Mouse (Mus musculus) cerebellum, postnatal 25 days (tissue): ENCODE data around the gene Zswim1.

ENCODE experiments used
- DNase-seq, 2 experiments: peaks; one replicate each; pipeline ENCODE4 v3.0.0; 2021; ENCODE audit warnings: mixed read lengths in 2 of 2

The Zswim1 gene

DNA sequence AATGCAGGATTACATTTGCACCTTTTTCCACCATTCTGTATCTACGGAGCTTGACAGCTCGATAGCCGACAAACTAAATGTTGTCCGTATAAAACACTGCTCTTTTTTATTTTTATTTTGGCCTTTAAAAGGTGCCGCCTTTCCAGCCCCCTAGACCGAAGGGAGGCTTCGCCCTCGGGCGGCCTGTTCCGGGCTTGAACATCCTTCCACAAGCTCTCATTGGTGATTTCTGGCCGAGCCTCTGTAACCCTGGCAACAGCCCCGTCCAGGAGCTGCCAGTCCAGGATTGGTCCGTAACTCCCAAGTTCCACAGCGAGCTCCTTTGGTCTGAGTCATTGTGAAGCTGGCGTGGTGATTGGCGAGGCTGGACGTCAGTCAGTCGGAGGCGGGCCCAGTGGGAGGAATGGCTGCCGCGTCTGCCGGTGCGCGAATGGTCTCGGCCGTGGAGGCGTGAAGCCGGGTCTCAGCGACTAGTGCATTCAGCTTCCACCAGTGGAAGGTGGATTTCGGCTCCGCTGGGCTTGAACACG lies at the start of gene Zswim1:
Gene Zswim1, plus strand, starts transcription at position 51 of the 530 bp plus-strand sequence.
- DNase-seq, result peak; percentile 100

- no peak for DNase-seq
These were observed 49.1 kb upstream of the Zswim1 start for GRCm38 (mm10) chr2:164773229-164773988.

GRCm38 (mm10) chr2:164773989-164774364 lies 48.5 kb upstream of the Zswim1 start:
- DNase-seq, result no peak

DNA sequence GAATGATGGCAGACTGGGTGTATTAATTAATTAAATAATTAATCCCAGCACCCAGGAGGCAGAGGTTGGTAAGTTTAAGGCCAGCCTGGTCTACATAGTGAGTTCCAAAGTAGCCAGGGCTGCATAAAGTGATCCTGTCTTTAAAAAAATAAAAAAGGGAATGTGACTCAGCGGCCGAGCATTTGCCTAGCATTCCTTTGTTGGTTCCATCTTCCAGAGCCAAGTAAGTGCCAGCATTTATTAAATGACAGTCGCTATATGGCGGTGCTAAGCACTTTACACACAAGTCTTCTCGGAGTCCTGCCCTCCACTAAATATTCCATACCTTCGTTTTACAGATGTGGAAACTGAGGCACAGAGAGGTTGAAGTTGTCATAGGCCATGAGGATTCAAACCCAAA lies 46.4 kb upstream of the Zswim1 start:
- no peak for DNase-seq

- no peak for DNase-seq
These were observed 45.7 kb upstream of the Zswim1 start for GRCm38 (mm10) chr2:164776801-164777200.

- no peak for DNase-seq
These were observed 45.1 kb upstream of the Zswim1 start for GRCm38 (mm10) chr2:164777246-164778014.

DNA sequence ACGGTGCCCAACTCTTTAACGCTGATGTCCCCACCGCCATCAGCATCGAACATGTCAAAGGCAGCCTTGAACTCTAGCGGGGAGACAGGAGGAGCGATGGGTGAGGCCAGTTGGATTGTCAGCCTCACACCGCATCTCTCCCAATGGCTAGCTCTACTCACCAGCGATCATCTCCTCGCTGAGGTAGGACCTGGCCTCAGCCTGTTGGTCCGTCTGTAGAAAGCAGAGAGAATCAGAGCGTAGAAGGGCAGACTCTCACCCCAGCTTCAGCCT lies 44.5 kb upstream of the Zswim1 start:
- no peak for DNase-seq

DNA sequence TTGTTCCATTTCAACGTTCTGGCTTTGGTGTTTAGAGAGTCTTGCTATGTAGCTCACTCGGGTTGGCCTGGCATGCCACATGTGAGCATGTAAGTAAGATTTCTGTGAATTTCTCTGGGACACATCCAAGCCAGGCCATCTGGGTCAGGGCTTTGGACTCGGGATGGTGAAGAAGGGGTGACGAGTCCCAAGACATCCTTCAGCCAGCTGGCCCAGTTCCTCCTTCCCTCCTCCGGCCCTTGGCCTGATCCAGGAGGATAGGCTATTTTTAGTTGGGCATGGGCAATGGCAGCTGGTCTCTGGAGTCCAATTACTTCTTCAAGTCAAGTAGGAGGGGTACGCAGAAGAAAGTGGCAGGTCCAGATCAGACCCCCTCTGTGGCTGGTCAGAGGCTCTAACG lies 43.7 kb upstream of the Zswim1 start:
- peak; percentile 40 to 59 for DNase-seq

DNA sequence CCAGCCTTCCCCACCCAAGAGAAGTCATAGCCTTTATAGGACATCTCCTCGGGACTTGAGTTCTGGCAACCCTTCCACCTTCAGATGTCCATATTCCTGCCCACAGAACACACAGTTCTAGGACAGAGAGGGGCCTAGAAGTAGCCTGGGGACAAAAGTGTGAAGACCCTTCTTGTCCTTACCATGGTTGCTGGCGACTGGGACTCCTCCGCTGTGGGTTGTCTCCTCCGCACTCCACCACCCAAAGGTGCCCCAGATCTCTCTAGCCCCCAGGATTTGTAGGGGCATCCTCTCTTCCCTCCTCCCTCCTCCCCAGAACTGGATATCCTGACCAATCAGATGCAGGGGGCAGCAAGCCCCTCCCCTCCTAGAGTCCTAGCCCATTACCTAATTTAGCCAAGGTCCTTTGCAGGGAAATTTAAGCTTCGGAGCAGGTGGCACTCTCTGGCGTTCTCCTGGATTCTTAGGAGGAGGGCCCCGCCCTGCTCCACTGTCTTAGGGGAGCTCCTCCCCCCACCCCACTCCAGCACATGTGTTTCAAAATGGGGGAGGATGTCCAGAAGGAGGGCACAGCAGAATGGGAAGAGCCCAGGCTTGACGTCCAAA lies 42.9 kb upstream of the Zswim1 start, which contains the start of gene Tnnc2:
Gene Tnnc2, minus strand, starts transcription at position 487 of the 606 bp plus-strand sequence.
- DNase-seq, result no peak

- DNase-seq, result no peak
These were observed 40.6 kb upstream of the Zswim1 start for GRCm38 (mm10) chr2:164781876-164782275.

- no peak for DNase-seq
These were observed 38.4 kb upstream of the Zswim1 start for GRCm38 (mm10) chr2:164783926-164784581.

DNA sequence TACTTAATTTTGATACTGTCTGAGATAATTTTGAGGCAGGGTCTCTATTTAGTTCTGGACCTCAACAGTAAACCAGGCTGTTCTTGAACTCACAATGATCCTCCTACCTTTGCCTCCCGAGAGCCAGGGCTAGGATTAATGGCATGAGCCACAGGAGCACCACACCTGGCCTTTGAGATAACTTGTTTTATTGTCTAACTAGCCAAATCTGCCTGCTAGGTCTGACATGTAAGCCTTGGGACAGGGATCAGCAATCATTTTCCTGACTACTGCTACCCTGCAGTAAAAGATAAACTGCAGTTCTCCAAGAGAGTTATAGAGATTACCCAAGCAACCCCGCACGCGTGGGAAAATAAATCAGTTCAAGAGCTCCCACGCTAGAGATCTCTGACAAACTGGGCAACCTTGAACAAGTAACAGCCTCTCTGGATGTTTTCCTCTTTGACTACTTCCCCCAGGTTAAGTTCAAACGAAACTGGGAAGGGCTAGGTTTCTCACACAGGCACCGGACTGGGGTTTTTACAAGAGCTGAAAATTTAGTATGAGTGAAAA lies 37.5 kb upstream of the Zswim1 start:
- no peak for DNase-seq

DNA sequence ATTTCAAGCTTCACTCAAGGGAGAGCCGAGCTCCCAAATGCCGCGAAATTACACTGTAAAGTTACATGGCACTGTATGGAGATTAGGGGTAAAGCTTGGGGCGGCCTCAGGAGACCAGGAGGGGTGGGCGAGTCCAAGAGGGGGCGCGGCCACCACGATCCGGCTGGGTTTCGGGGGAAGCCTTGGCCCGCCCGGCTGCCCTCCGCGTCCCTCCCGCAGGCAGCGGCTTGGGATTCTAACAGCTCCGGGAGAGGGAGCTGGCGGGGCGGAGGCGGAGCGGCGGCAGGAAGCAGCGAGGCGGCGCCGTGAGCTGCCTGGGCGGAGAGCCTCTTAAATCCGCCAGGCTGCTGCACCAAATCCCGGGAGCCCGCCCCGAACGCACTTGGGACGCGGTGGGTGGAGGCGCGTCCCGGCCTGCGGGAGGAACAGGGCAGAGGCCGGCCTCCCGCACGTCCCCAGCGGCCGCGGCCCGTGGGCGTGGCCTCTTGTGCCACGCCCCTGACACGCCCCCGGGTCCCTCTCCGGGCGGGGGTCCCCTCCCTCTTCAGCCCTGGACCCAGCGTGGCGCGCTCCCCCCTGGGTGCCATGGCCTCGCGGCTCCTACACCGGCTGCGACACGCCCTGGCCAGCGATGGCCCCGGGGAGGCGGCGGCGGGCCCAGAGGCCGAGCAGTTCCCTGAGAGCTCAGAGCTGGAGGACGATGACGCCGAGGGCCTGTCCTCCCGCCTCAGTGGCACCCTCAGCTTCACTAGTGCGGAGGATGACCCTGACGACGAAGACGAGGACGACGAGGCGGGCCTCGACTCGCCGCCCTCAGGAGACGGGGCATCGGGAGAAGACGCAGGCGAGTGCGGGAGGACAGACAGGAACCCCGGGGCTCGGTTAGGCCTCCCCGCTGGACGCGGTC lies 36.8 kb upstream of the Zswim1 start, which contains the start of gene Snx21:
Gene Snx21, plus strand, starts transcription at position 343 of the 907 bp plus-strand sequence.
- DNase-seq, result peak; percentile 91 to 94

DNA sequence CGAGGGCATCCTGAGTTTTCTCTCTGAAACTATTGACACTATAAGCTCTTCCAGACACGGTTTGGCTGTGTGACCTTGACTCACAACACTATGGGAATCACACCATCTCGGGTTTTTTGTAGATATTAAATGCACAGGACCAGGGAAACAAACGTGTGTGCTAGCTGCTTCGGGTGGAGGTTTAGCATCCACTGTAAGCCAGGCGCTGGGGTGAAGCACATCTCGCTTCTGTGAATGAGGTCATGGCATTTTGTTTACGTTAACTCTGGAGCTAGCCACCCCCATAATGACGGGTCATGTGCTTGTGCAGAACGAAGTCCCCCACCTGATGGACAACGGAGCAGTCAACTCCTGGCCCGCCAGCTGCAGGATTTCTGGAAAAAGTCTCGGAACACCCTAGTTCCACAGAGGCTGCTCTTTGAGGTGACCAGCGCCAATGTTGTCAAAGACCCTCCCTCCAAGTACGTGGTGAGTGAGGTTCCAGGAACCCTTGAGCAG lies 36.0 kb upstream of the Zswim1 start:
- peak in 1 of 2 experiments; percentile 45 for DNase-seq

- DNase-seq, result no peak
These were observed 35.5 kb upstream of the Zswim1 start for GRCm38 (mm10) chr2:164787032-164787431.

- DNase-seq, result no peak
These were observed 34.7 kb upstream of the Zswim1 start for GRCm38 (mm10) chr2:164787779-164788178.

DNA sequence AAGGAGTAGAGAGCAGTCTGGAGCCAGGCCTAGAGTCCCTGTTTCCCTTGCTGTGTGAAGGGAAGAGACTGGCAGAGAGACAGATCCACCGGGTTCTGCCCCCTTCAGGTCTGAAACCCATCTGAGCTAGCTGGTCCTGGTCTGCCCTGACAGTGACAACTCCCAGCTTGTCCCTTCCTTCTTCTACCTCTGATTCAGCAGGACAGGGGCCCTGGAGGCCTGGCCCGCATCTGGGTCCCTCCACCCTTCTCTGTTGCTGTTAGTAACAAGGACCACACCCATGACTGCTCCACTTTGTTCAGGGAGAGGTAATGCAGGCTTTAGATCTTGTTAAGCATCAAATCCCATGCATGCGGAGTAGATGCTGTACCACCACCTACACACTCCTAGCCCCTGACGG lies 34.1 kb upstream of the Zswim1 start:
- no peak for DNase-seq

- DNase-seq, result no peak
These were observed 32.0 kb upstream of the Zswim1 start for GRCm38 (mm10) chr2:164790451-164790850.

GRCm38 (mm10) chr2:164791841-164792261 lies 30.6 kb upstream of the Zswim1 start:
- peak; percentile 69 for DNase-seq

- DNase-seq, result peak in 1 of 2 experiments; percentile 12
These were observed 29.9 kb upstream of the Zswim1 start for GRCm38 (mm10) chr2:164792400-164793190.
